Mouse (Mus musculus) heart, embryonic 14.5 days (tissue): Measurements from ENCODE around the gene Fgf9. TPM values are rescaled to one million over a fixed set of nuclear protein-coding genes. Genes with fewer than 3 reads are reported as not detected.

ENCODE experiments used
- ATAC-seq: fragments of 200-750 bp; cut with Nextera tagmentation; 2 replicates; pipeline ENCODE4 v1.8.0; 2017; ENCODE audit warnings: low read depth, moderate TSS enrichment; ENCODE audit not compliant: insufficient number of reproducible peaks, insufficient read depth, low FRiP score
- H3K27ac ChIP-seq, 2 experiments: fragments of 200-500 bp in 1 of 2; fragments of 300-500 bp in 1 of 2; sonication (generic) in 1 of 2; replicated peaks in 1 of 2; 2 replicates each; pipeline ENCODE4 v1.5.1; 2012 to 2014; ENCODE audit warnings: low read depth in 2 of 2, low read length in 2 of 2, control low read depth in 1 of 2, mild to moderate bottlenecking in 1 of 2, mixed read lengths in 1 of 2; ENCODE audit not compliant: control insufficient read depth in 1 of 2, insufficient read depth in 1 of 2
- H3K27me3 ChIP-seq: fragments of 300-500 bp; sonication (generic); 2 replicates; pipeline ENCODE4 v1.6.1; 2014; ENCODE audit warnings: mild to moderate bottlenecking, low read length, control low read depth; ENCODE audit not compliant: control insufficient read depth, insufficient read depth
- H3K36me3 ChIP-seq: fragments of 300-500 bp; sonication (generic); 2 replicates; pipeline ENCODE4 v1.6.1; 2014; ENCODE audit warnings: mild to moderate bottlenecking, control low read depth, low read length, mixed read lengths; ENCODE audit not compliant: control insufficient read depth, insufficient read depth
- H3K4me1 ChIP-seq, 2 experiments: fragments of 200-500 bp in 1 of 2; fragments of 300-500 bp in 1 of 2; sonication (generic) in 1 of 2; 2 replicates each; pipeline ENCODE4 v1.6.1; 2012 to 2014; ENCODE audit warnings: low read length in 2 of 2, control low read depth in 1 of 2, mixed read lengths in 1 of 2; ENCODE audit not compliant: control insufficient read depth in 2 of 2, insufficient read depth in 2 of 2
- H3K4me2 ChIP-seq: fragments of 300-500 bp; sonication (generic); 2 replicates; pipeline ENCODE4 v1.6.1; 2014; ENCODE audit warnings: mild to moderate bottlenecking, low read length
- H3K4me3 ChIP-seq, 2 experiments: fragments of 200-500 bp in 1 of 2; fragments of 300-500 bp in 1 of 2; sonication (generic) in 1 of 2; 2 replicates each; pipeline ENCODE4 v1.5.1; 2012 to 2014; ENCODE audit warnings: low read length in 2 of 2, mild to moderate bottlenecking in 2 of 2, control low read depth in 1 of 2, low read depth in 1 of 2, moderate library complexity in 1 of 2; ENCODE audit not compliant: control insufficient read depth in 1 of 2, insufficient read depth in 1 of 2
- H3K9ac ChIP-seq: fragments of 300-500 bp; sonication (generic); 2 replicates; pipeline ENCODE4 v1.6.1; 2014; ENCODE audit warnings: mild to moderate bottlenecking, low read length
- H3K9me3 ChIP-seq: fragments of 300-500 bp; sonication (generic); 2 replicates; pipeline ENCODE4 v1.6.1; 2016; ENCODE audit warnings: low read length, control low read depth; ENCODE audit not compliant: control insufficient read depth
- WGBS: fragments of 180-500 bp; shearing (Covaris S2); extraction: QIAGEN DNeasy Blood & Tissue Kit; methylation state at CpG from one replicate; pipeline ENCODE4 v1.1.7; 2014; 5-methylcytosine and 5-hydroxymethylcytosine counted together
- polyA plus RNA-seq: library from polyadenylated mRNA; unstranded; fragments of >200 nt; fragmentation: Nextera tagmentation; extraction: Ambion mirVana; gene quantifications from 2 replicates; pipeline ENCODE4 v1.2.1, GENCODE M21; 2014

Gene Fgf9
- polyA plus RNA-seq, 1 experiment from 2014 or later, result 8.3 TPM

DNA sequence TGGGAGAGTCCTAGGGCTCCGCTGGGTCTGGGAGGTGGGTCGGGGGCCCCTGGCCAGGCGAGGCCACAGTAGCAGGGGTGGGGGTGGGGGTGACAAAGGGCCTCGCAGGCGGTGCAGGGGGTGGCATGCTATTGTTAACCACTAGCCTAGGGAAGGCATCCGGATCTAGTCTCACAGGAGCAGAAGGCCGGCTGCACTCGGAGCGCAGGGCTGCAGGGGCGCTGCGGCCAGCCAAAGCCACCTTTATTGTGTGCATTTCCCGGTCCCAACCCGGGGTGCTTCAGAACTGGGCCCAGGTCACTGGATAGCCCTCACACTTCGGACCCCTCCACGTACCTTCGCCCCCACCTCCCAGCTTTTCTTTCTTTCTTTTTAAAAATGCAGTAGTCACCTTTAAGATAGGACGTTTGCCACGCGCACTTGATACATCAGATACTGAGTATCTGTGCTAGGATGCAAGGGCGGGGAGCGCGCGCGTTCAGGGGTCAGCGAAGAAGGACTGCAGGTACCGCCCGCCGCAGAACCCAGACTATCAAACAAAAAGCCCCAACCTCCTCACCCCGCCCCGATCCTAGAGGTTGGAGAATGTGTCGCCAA, 5.2 kb downstream of the Fgf9 start:
- H3K27ac ChIP-seq, result peak overlapping the region; percentile 77 to 82
- peaks cover 25% of the 10 kb centered on the region for H3K27me3 ChIP-seq
- H3K9me3 ChIP-seq, result no peaks in the 10 kb centered on the region
- H3K4me2 ChIP-seq, result peak overlapping the region; percentile 91
- peak; percentile 30; the same call in 1 of the 2 replicates for ATAC-seq
- H3K4me3 ChIP-seq, result peak overlapping the region; percentile 65 to 72
- peaks cover 2 to 21% of the 10 kb centered on the region in 2 experiments; a peak in 3 of 4 replicates for H3K4me1 ChIP-seq
- H3K9ac ChIP-seq, result peak overlapping the region; percentile 87
- no peaks in the 10 kb centered on the region for H3K36me3 ChIP-seq
- WGBS, result under 1% methylated on average over 31 of the region's 31 CpGs

DNA sequence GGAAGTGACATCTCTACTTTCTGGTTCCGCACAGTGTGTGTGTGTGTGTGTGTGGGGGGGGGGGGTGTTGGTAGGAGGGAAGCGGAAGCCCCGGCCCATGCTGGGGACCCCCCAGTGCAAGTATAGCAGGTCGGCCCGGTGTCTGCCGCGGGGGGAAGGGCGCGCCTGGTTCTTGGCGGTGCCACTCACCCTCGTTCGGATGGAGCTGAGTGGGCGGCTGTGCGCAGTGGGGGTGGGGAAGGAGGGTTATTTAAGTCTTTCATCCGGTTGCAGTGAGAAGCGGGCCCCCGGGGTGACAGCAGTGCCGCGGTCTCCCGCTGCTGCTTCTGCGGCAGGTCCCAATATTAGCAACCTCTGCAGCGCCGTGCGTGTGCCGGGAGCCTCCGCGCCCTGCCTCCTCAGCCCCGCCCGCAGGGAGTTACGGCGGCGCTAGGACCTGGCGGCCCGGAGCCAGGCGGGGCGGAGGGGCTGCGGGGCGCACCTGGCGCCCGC, 5.7 kb downstream of the Fgf9 start:
- H3K27me3 ChIP-seq, result peaks cover 25% of the 10 kb centered on the region
- H3K27ac ChIP-seq, result peak overlapping the region; percentile 77 to 82
- H3K4me1 ChIP-seq, result peaks cover 2 to 25% of the 10 kb centered on the region in 2 experiments; a peak in 3 of 4 replicates
- H3K4me2 ChIP-seq, result peak overlapping the region; percentile 91
- under 1% methylated on average over 40 of the region's 40 CpGs for WGBS
- ATAC-seq, result peak; percentile 49
- H3K36me3 ChIP-seq, result no peaks in the 10 kb centered on the region
- no peaks in the 10 kb centered on the region for H3K9me3 ChIP-seq
- peak overlapping the region; percentile 87 for H3K9ac ChIP-seq
- peak overlapping the region; percentile 65 to 72 for H3K4me3 ChIP-seq

DNA sequence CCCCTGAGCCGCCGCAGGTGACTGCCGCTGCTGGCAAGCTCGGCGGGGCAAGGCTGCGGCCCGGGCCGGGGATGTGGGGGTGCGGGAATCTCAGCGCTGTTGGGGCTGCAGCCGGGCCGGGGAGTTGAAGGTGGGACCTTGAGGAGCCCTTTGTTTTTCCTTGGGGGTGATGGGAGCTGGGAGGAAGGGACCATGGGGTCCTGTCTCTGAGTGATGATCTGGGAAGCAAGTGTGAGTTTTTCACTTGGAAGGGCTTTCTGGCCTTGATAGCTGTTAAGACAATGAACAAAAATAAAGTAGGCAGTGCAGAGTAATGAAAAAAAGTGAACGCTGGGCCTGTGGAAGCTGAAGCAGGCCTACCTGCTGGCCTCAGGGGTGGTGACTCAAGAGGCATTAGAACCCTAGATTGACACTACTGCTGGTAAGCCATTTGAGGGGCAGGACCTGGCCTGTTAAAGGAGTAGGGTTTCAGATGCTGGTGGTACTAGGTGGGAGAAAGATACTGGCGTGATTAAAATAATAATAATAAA, 6.4 kb downstream of the Fgf9 start:
- no peaks in the 10 kb centered on the region for H3K9me3 ChIP-seq
- peaks cover 25% of the 10 kb centered on the region for H3K27me3 ChIP-seq
- H3K36me3 ChIP-seq, result no peaks in the 10 kb centered on the region
- ATAC-seq, result no peak
- H3K4me2 ChIP-seq, result peak overlapping the region; percentile 91
- peaks cover 2 to 25% of the 10 kb centered on the region in 2 experiments; a peak in 3 of 4 replicates for H3K4me1 ChIP-seq
- WGBS, result 9% methylated on average over 14 of the region's 14 CpGs
- H3K27ac ChIP-seq, result peak overlapping the region; percentile 77 to 82; a peak in 3 of 4 replicates
- peak overlapping the region; percentile 65 to 72 for H3K4me3 ChIP-seq
- peak overlapping the region; percentile 87 for H3K9ac ChIP-seq

DNA sequence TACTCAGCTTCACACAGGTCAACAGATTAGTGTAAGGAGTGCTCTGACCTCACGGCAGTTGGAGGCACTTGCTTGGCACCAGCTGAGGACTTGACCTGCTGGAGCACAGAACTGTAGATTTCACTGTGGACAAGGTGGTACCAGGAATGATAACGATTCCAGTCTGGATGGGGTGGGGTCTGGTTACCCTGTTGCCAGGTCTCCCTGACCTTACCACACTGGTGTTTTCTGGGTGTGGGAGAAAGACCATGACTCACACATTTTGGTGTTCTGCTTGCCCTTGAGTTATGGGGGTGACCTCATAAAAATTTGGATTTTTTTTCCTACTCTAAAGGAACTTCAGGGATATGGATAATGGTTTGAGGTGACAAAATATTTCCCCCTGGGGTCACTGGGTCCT, 9.1 kb downstream of the Fgf9 start:
- Histone ChIP-seq H3K36me3 (0 out of 2 replicates have a peak, but pooled peaks cover 3% of the 10 kb centered on the region), H3K27me3 (peaks cover 20% of the 10 kb centered on the region), H3K27ac (no peak overlapping the region), H3K4me3 (no peak overlapping the region), H3K4me1 (peaks cover 7 to 22% of the 10 kb centered on the region in 2 experiments), H3K4me2 (no peak overlapping the region), H3K9ac (no peak overlapping the region), H3K9me3 (no peaks in the 10 kb centered on the region)
- no peak for ATAC-seq
- WGBS, result 66% methylated on average over 2 of the region's 2 CpGs

DNA sequence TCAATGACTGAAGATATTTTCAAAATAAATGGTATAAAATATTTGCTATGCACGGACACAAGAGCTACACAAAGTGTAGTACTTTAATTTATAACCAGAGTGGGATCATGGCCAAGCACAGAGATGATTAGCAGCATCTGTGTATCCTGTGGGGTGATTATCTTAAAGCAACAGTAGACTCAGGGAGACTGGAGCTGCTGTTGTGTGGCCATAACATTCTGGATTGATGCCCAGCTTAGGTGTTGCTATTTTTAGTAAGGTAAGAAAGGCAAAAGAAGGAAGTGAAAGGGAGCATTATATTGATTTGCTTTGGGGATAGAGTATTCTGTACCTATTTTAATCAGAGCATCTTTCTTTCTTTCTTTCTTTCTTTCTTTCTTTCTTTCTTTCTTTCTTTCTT, 11.6 kb downstream of the Fgf9 start:
- 18% methylated on average over 1 of the region's 1 CpGs for WGBS
- Histone ChIP-seq H3K36me3 (0 out of 2 replicates have a peak, but pooled peaks cover 3% of the 10 kb centered on the region), H3K4me1 (peaks cover 7 to 18% of the 10 kb centered on the region in 2 experiments), H3K27ac (no peak overlapping the region), H3K9me3 (no peaks in the 10 kb centered on the region), H3K4me3 (no peak overlapping the region), H3K4me2 (peak overlapping the region; percentile 5; the same call in 1 of the 2 replicates), H3K9ac (no peak overlapping the region), H3K27me3 (peaks cover 10% of the 10 kb centered on the region)
- no peak for ATAC-seq

DNA sequence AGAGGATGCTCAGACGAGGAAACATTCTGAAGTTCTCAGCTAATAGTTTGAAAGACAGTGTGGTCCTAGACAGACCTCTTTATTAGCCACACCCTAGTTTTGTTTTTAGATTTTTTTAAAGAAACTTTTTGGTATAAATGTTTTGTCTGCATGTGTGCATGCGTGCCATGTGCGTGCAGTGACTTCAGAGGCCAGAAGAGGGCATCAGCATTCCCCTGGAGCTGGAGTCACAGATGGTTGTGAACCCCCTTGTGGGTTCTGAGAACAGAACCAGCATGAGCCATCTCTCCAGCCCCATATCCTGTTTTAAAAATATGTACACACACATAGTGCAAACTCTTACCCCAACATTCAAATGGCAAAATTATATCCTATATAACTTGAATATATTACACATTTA, 13.9 kb downstream of the Fgf9 start:
- Histone ChIP-seq H3K9me3 (no peaks in the 10 kb centered on the region), H3K9ac (no peak overlapping the region), H3K4me1 (peaks cover 7 to 18% of the 10 kb centered on the region in 2 experiments), H3K27ac (no peak overlapping the region), H3K4me2 (no peak overlapping the region), H3K27me3 (no peaks in the 10 kb centered on the region), H3K4me3 (no peak overlapping the region), H3K36me3 (0 out of 2 replicates have a peak, but pooled peaks cover 3% of the 10 kb centered on the region)
- no peak for ATAC-seq
- WGBS, result 96% methylated on average over 3 of the region's 3 CpGs

DNA sequence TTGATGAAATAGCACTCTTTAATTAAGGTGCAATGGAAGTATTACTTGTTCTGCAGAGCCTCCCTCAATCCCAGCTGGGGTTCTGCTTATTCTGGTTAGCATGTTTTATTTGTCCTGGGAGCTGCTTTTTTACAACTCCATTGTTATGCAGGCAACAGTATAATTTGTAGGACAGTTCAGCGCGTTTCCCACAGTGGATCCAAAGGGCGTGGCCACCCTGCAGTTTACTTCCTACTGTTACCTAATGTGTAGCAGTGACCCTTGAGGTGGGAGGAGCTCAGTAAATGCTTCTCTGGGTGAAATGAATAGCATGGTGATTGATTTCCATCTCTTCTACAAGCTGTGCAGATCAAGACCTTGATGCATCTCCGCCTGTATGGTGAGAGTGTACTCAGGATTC, 17.0 kb downstream of the Fgf9 start:
- Histone ChIP-seq H3K4me1 (peaks cover 5% of the 10 kb centered on the region in 2 experiments), H3K9ac (no peak overlapping the region), H3K27me3 (no peaks in the 10 kb centered on the region), H3K27ac (no peak overlapping the region), H3K4me2 (no peak overlapping the region), H3K9me3 (no peaks in the 10 kb centered on the region), H3K36me3 (0 out of 2 replicates have a peak, but pooled peaks cover 3% of the 10 kb centered on the region), H3K4me3 (no peak overlapping the region)
- ATAC-seq, result no peak
- 71% methylated on average over 4 of the region's 4 CpGs for WGBS
